Mouse (Mus musculus): ENCODE results near the gene Mmp12.
"Not testable (repeated sequence)": the region's sequence is repeated elsewhere in the genome, so short reads cannot be mapped to it uniquely, and the experiment has no call there.

The Mmp12 gene

GRCm38 (mm10) chr9:7344107-7344506 is at the start of gene Mmp12:
TSS of gene Mmp12 (plus strand) at chr9:7344381.
- no peak for DNase-seq

GRCm38 (mm10) chr9:7331847-7332246 is 12.3 kb upstream of the Mmp12 start:
- no peak for DNase-seq

- DNase-seq, result no peak
These were observed 8.2 kb upstream of the Mmp12 start for GRCm38 (mm10) chr9:7335766-7336680.

GRCm38 (mm10) chr9:7336740-7337483 is 7.3 kb upstream of the Mmp12 start:
- no peak for DNase-seq

- DNase-seq, result no peak
These were observed 1.3 kb downstream of the Mmp12 start for GRCm38 (mm10) chr9:7345513-7345912.

GRCm38 (mm10) chr9:7354535-7354934 is 10.4 kb downstream of the Mmp12 start:
- no peak for DNase-seq

- DNase-seq, result no peak
These were observed 43.8 kb downstream of the Mmp12 start, which contains the start of gene Mmp1b for GRCm38 (mm10) chr9:7387947-7388346. TSS of gene Mmp1b (minus strand) at chr9:7388047.

- DNase-seq, result not testable (repeated sequence)
These were observed 52.4 kb downstream of the Mmp12 start for GRCm38 (mm10) chr9:7396556-7396955.
